Mouse (Mus musculus) hindbrain, embryonic 12.5 days (tissue): Measurements from ENCODE around the gene Zfp266. TPM values are rescaled to one million over a fixed set of nuclear protein-coding genes. Genes with fewer than 3 reads are reported as not detected.

Experiments
- ATAC-seq: fragments of 200-750 bp; cut with Nextera tagmentation; 2 replicates; pipeline ENCODE4 v1.8.0; 2017; ENCODE audit warnings: moderate TSS enrichment; ENCODE audit not compliant: low FRiP score
- H3K27ac ChIP-seq: fragments of 300-500 bp; sonication (generic); 2 replicates; pipeline ENCODE4 v1.5.1; 2016; ENCODE audit warnings: mild to moderate bottlenecking
- H3K27me3 ChIP-seq: fragments of 300-500 bp; sonication (generic); 2 replicates; pipeline ENCODE4 v1.6.1; 2016; ENCODE audit warnings: mild to moderate bottlenecking
- H3K36me3 ChIP-seq: fragments of 300-500 bp; sonication (generic); 2 replicates; pipeline ENCODE4 v1.6.1; 2016; ENCODE audit warnings: mild to moderate bottlenecking
- H3K4me1 ChIP-seq: fragments of 300-500 bp; sonication (generic); 2 replicates; pipeline ENCODE4 v1.6.1; 2016
- H3K4me2 ChIP-seq: fragments of 300-500 bp; sonication (generic); replicated peaks from 2 replicates; pipeline ENCODE4 v1.6.1; 2016; ENCODE audit warnings: mild to moderate bottlenecking
- H3K4me3 ChIP-seq: fragments of 300-500 bp; sonication (generic); 2 replicates; pipeline ENCODE4 v1.5.1; 2016; ENCODE audit warnings: mild to moderate bottlenecking
- H3K9ac ChIP-seq: fragments of 300-500 bp; sonication (generic); 2 replicates; pipeline ENCODE4 v1.6.1; 2016; ENCODE audit warnings: mild to moderate bottlenecking, moderate library complexity
- H3K9me3 ChIP-seq: fragments of 300-500 bp; sonication (generic); replicated peaks from 2 replicates; pipeline ENCODE4 v1.6.1; 2016; ENCODE audit warnings: mild to moderate bottlenecking
- WGBS: fragments of 180-500 bp; shearing (Covaris S2); methylation state at CpG from one replicate; pipeline ENCODE4 v1.1.7; 2016; 5-methylcytosine and 5-hydroxymethylcytosine counted together
- polyA plus RNA-seq: library from polyadenylated mRNA; unstranded; fragments of >200 nt; fragmentation: Nextera tagmentation; extraction: Ambion mirVana; gene quantifications from 2 replicates; pipeline ENCODE4 v1.2.1, GENCODE M21; 2016

The Zfp266 gene
- polyA plus RNA-seq, 1 experiment from 2014 or later: 155 TPM

- Histone ChIP-seq H3K4me2 (peak overlapping the region; percentile 64), H3K4me1 (peaks cover 32% of the 10 kb centered on the region), H3K27me3 (no peaks in the 10 kb centered on the region), H3K27ac (no peak overlapping the region), H3K9ac (peak overlapping the region; percentile 66), H3K9me3 (no peaks in the 10 kb centered on the region), H3K36me3 (peaks cover 27% of the 10 kb centered on the region), H3K4me3 (peak overlapping the region; percentile 50)
- WGBS: 12% methylated on average over 4 of the region's 4 CpGs
- ATAC-seq: no peak
Measured at GRCm38 (mm10) chr9:20519949-20520348, 1.3 kb downstream of the Zfp266 start.

- H3K4me2 ChIP-seq: peak overlapping the region; percentile 64
- H3K4me1 ChIP-seq: peaks cover 38% of the 10 kb centered on the region
- no peak for ATAC-seq
- no peaks in the 10 kb centered on the region for H3K9me3 ChIP-seq
- H3K36me3 ChIP-seq: peaks cover 39% of the 10 kb centered on the region
- H3K27me3 ChIP-seq: no peaks in the 10 kb centered on the region
- H3K4me3 ChIP-seq: no peak overlapping the region
- 88% methylated on average over 4 of the region's 4 CpGs for WGBS
- no peak overlapping the region for H3K27ac ChIP-seq
- H3K9ac ChIP-seq: no peak overlapping the region
Measured at GRCm38 (mm10) chr9:20518708-20519107, 2.5 kb downstream of the Zfp266 start.

- Histone ChIP-seq H3K27me3 (no peaks in the 10 kb centered on the region), H3K9ac (no peak overlapping the region), H3K9me3 (no peaks in the 10 kb centered on the region), H3K27ac (no peak overlapping the region), H3K4me1 (peaks cover 40% of the 10 kb centered on the region), H3K4me2 (no peak overlapping the region), H3K4me3 (no peak overlapping the region), H3K36me3 (peaks cover 48% of the 10 kb centered on the region)
- no peak for ATAC-seq
- WGBS: 97% methylated on average over 1 of the region's 1 CpGs
Measured at GRCm38 (mm10) chr9:20517727-20518126, 3.5 kb downstream of the Zfp266 start.

GRCm38 (mm10) chr9:20514016-20514415 is 7.2 kb downstream of the Zfp266 start:
- no peak overlapping the region for H3K27ac ChIP-seq
- H3K4me1 ChIP-seq: peaks cover 24% of the 10 kb centered on the region
- peaks cover 60% of the 10 kb centered on the region for H3K36me3 ChIP-seq
- H3K4me2 ChIP-seq: no peak overlapping the region
- H3K4me3 ChIP-seq: no peak overlapping the region
- no peaks in the 10 kb centered on the region for H3K9me3 ChIP-seq
- no peaks in the 10 kb centered on the region for H3K27me3 ChIP-seq
- no peak for ATAC-seq
- 88% methylated on average over 3 of the region's 3 CpGs for WGBS
- no peak overlapping the region for H3K9ac ChIP-seq

GRCm38 (mm10) chr9:20512714-20513113 is 8.5 kb downstream of the Zfp266 start:
- H3K9ac ChIP-seq: no peak overlapping the region
- WGBS: 88% methylated on average over 8 of the region's 8 CpGs
- H3K36me3 ChIP-seq: peaks cover 57% of the 10 kb centered on the region

GRCm38 (mm10) chr9:20511645-20512044 is 9.6 kb downstream of the Zfp266 start:
- H3K27me3 ChIP-seq: no peaks in the 10 kb centered on the region
- peaks cover 58% of the 10 kb centered on the region for H3K36me3 ChIP-seq
- H3K4me1 ChIP-seq: peaks cover 9% of the 10 kb centered on the region; the same call in 1 of the 2 replicates
- H3K4me2 ChIP-seq: no peak overlapping the region
- no peaks in the 10 kb centered on the region for H3K9me3 ChIP-seq
- H3K27ac ChIP-seq: no peak overlapping the region
- H3K4me3 ChIP-seq: no peak overlapping the region
- WGBS: 86% methylated on average over 4 of the region's 4 CpGs
- no peak for ATAC-seq
- H3K9ac ChIP-seq: no peak overlapping the region

More at GRCm38 (mm10) chr9:20512714-20513113, 8.5 kb downstream of the Zfp266 start:
- H3K27ac ChIP-seq: no peak overlapping the region
- no peak overlapping the region for H3K4me2 ChIP-seq
- no peaks in the 10 kb centered on the region for H3K27me3 ChIP-seq
- H3K9me3 ChIP-seq: no peaks in the 10 kb centered on the region
- ATAC-seq: no peak
- peaks cover 13% of the 10 kb centered on the region; the same call in 1 of the 2 replicates for H3K4me1 ChIP-seq
- H3K4me3 ChIP-seq: no peak overlapping the region

- no peak for ATAC-seq
- 77% methylated on average over 1 of the region's 1 CpGs for WGBS
- Histone ChIP-seq H3K4me3 (no peak overlapping the region), H3K4me1 (peaks cover 9% of the 10 kb centered on the region; the same call in 1 of the 2 replicates), H3K9ac (no peak overlapping the region), H3K9me3 (no peaks in the 10 kb centered on the region), H3K27ac (no peak overlapping the region), H3K4me2 (no peak overlapping the region), H3K36me3 (peaks cover 63% of the 10 kb centered on the region), H3K27me3 (no peaks in the 10 kb centered on the region)
Measured at GRCm38 (mm10) chr9:20510346-20510745, 10.9 kb downstream of the Zfp266 start.

GRCm38 (mm10) chr9:20509676-20510075 is 11.5 kb downstream of the Zfp266 start:
- 88% methylated on average over 3 of the region's 3 CpGs for WGBS
- Histone ChIP-seq H3K4me1 (peaks cover 9% of the 10 kb centered on the region; the same call in 1 of the 2 replicates), H3K27ac (no peak overlapping the region), H3K9ac (no peak overlapping the region), H3K27me3 (no peaks in the 10 kb centered on the region), H3K4me2 (no peak overlapping the region), H3K4me3 (no peak overlapping the region), H3K36me3 (peaks cover 63% of the 10 kb centered on the region), H3K9me3 (no peaks in the 10 kb centered on the region)
- no peak for ATAC-seq

GRCm38 (mm10) chr9:20504801-20505200 is 16.4 kb downstream of the Zfp266 start:
- peaks cover 80% of the 10 kb centered on the region for H3K36me3 ChIP-seq
- 90% methylated on average over 5 of the region's 5 CpGs for WGBS

GRCm38 (mm10) chr9:20493281-20493680 is 27.9 kb downstream of the Zfp266 start:
- H3K4me3 ChIP-seq: peak overlapping the region; percentile 88
- H3K9ac ChIP-seq: peak overlapping the region; percentile 89
- H3K4me1 ChIP-seq: peaks cover 28% of the 10 kb centered on the region
- H3K27ac ChIP-seq: peak overlapping the region; percentile 97
- H3K9me3 ChIP-seq: no peaks in the 10 kb centered on the region
- no peaks in the 10 kb centered on the region for H3K27me3 ChIP-seq
- ATAC-seq: no peak
- 9% methylated on average over 9 of the region's 9 CpGs for WGBS
- H3K36me3 ChIP-seq: peaks cover 25% of the 10 kb centered on the region
- peak overlapping the region; percentile 81 for H3K4me2 ChIP-seq

More at GRCm38 (mm10) chr9:20504801-20505200, 16.4 kb downstream of the Zfp266 start:
- H3K9me3 ChIP-seq: no peaks in the 10 kb centered on the region
- no peak overlapping the region for H3K4me2 ChIP-seq
- H3K27me3 ChIP-seq: no peaks in the 10 kb centered on the region
- H3K27ac ChIP-seq: no peak overlapping the region
- H3K4me1 ChIP-seq: no peaks in the 10 kb centered on the region
- no peak overlapping the region for H3K4me3 ChIP-seq
- ATAC-seq: no peak
- no peak overlapping the region for H3K9ac ChIP-seq

GRCm38 (mm10) chr9:20492527-20493233 is 28.5 kb downstream of the Zfp266 start, which contains the start of gene Zfp426:
Zfp426 (minus strand) TSS chr9:20492746.
- Histone ChIP-seq H3K4me3 (peak within 1 kb of the TSS; percentile 88), H3K4me2 (peak within 1 kb of the TSS; percentile 81), H3K4me1 (peaks cover 28% of the 10 kb centered on the region), H3K9ac (peak within 1 kb of the TSS; percentile 89), H3K27ac (peak within 1 kb of the TSS; percentile 97), H3K27me3 (no peaks in the 10 kb centered on the region), H3K9me3 (no peaks in the 10 kb centered on the region), H3K36me3 (peaks cover 20% of the 10 kb centered on the region)
- WGBS: 2% methylated on average over 40 of the region's 40 CpGs
- ATAC-seq: peak; percentile 96

- H3K9me3 ChIP-seq: no peaks in the 10 kb centered on the region
- peak overlapping the region; percentile 81 for H3K4me2 ChIP-seq
- WGBS: 15% methylated on average over 20 of the region's 20 CpGs
- peak overlapping the region; percentile 97 for H3K27ac ChIP-seq
- H3K27me3 ChIP-seq: no peaks in the 10 kb centered on the region
- H3K4me1 ChIP-seq: peaks cover 28% of the 10 kb centered on the region
- ATAC-seq: no peak
- H3K9ac ChIP-seq: peak overlapping the region; percentile 89
- peak overlapping the region; percentile 88 for H3K4me3 ChIP-seq
- H3K36me3 ChIP-seq: peaks cover 14% of the 10 kb centered on the region
Measured at GRCm38 (mm10) chr9:20491858-20492526, 29.2 kb downstream of the Zfp266 start.
